Mouse (Mus musculus) kidney, adult 2 months (tissue): Measurements from ENCODE around the gene Lyplal1.

ENCODE experiments used
- CTCF ChIP-seq: fragments of 200-500 bp; conservative IDR thresholded peaks from 2 replicates; pipeline ENCODE4 v1.5.1; 2011; ENCODE audit warnings: low read depth, mild to moderate bottlenecking, control low read depth, low read length, moderate library complexity, mixed read lengths; ENCODE audit not compliant: insufficient read depth, insufficient read length
- POLR2A ChIP-seq: fragments of 200-500 bp; IDR thresholded peaks from one replicate; pipeline ENCODE4 v1.6.1; 2011; ENCODE audit warnings: low read depth, low read length, control low read depth

- TF ChIP-seq POLR2A: no peak
- no peak for TF ChIP-seq CTCF
These were observed 28.3 kb upstream of the Lyplal1 start for GRCm38 (mm10) chr1:186145444-186145843.
